Mouse (Mus musculus): Measurements from ENCODE around the gene Cfap77. TPM values are rescaled to one million over a fixed set of nuclear protein-coding genes. Genes with fewer than 3 reads are reported as not detected.
"Not testable (repeated sequence)": the region's sequence is repeated elsewhere in the genome, so short reads cannot be mapped to it uniquely, and the experiment has no call there.

The Cfap77 gene
- polyA plus RNA-seq (2015; fragmentation: Nextera tagmentation; extraction: Ambion mirVana) = 0.25 TPM in 2 replicates

DNA sequence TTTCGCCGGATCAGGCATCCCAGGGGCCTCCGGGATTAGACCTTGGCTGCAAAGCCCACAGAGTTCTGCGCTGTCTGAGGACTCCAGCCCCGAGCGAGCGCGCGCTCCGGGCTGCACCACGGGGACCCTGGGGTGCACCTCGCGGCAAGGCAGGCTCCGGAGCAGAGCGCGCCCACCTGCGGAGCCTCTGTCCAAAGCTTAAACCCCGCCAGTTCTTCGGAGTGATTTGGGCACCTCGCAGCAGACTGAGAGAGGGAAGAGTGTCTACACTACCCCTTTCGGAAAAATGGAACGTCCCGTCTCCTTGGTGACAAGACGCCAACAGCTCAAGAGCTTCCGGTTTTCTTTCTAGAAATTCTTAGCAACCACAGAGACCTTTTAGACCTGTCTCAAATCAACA lies at the start of gene Cfap77:
TSS of gene Cfap77 (minus strand) at position 76 of the 400 bp plus-strand sequence.
- H3K9ac ChIP-seq = peak within 1 kb of the TSS; percentile 62
- peak; percentile 60; the same call in 1 of the 2 replicates for ATAC-seq
- H3K9me3 ChIP-seq (replicated peaks) = no peaks in the 10 kb centered on the region
- peak within 1 kb of the TSS; percentile 79 for H3K4me2 ChIP-seq
- peaks cover 71% of the 10 kb centered on the region for H3K27me3 ChIP-seq
- 0% methylated on average over 25 of the region's 25 CpGs for WGBS
- H3K27ac ChIP-seq = no peak within 1 kb of the TSS
- H3K36me3 ChIP-seq (ENCODE audit: poor library complexity, severe bottlenecking) = no peaks in the 10 kb centered on the region
- peaks cover 22% of the 10 kb centered on the region for H3K4me1 ChIP-seq
- peak within 1 kb of the TSS; percentile 50 for H3K4me3 ChIP-seq

GRCm38 (mm10) chr2:29102416-29103377 lies 47.8 kb upstream of the Cfap77 start:
- not testable (repeated sequence) for H3K36me3 ChIP-seq (ENCODE audit: poor library complexity, severe bottlenecking); ATAC-seq; H3K27me3 ChIP-seq; H3K9me3 ChIP-seq (replicated peaks); H3K27ac ChIP-seq; H3K4me3 ChIP-seq; H3K9ac ChIP-seq; H3K4me2 ChIP-seq; H3K4me1 ChIP-seq
- WGBS = 89% methylated on average over 9 of the region's 10 CpGs

DNA sequence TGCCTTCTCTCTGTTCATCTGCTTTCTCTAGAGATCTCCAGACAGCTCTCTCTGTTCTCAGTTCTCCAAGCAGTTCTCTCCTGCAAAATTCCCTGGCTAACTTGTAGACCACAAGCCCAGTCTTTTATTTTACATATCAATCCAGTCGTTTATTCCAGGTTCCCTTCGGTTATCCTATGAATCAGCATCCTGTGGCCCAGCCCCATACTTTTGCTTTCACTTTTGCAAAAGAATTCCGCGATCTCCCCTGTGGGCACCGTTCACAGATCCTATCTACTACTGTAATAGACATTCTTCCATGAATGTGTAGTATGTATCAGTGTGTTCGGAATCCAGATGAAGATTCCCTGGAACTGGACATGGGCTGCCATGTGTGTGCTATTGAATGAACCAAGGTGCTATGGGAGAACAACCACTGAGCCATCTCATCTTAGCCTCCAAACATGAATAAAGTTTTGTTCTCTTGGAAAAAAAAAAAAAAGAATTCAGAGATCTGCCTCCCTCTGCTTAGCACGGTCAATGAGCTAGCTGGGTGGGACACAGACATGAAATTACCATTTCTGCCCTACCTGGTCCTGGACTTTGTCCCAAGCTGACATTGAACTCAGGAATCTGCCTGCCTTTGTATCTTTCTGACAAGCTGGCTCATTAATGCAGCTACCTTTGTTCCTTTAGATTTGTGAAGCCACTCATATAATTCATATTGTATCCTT lies 46.1 kb upstream of the Cfap77 start:
- 79% methylated on average over 7 of the region's 7 CpGs for WGBS
- H3K27ac ChIP-seq = no peak overlapping the region
- no peak overlapping the region for H3K4me3 ChIP-seq
- no peak for ATAC-seq
- H3K9me3 ChIP-seq (replicated peaks) = no peaks in the 10 kb centered on the region
- H3K4me2 ChIP-seq = no peak overlapping the region
- H3K9ac ChIP-seq = no peak overlapping the region
- H3K27me3 ChIP-seq = no peaks in the 10 kb centered on the region
- no peaks in the 10 kb centered on the region for H3K36me3 ChIP-seq (ENCODE audit: poor library complexity, severe bottlenecking)
- H3K4me1 ChIP-seq = no peaks in the 10 kb centered on the region

DNA sequence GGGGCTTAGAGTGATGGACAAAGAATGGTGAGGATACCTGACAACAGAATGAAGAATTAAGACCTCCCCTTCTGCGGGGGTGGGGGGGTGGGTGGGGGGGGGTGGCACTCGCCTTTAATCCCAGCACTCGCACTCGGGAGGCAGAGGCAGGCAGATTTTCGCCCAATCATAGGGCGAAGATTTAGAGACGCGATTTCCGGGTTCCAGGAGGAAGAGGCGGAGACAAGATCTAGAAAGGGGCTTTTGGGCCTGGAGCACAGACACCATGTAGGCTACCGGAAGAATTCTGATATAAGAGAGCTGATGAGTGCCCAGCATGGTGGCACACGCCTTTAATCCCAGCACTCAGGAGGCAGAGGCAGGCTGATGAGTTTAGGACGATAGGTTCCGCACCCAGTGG lies 44.8 kb upstream of the Cfap77 start:
- H3K9me3 ChIP-seq (replicated peaks) = no peaks in the 10 kb centered on the region
- H3K27me3 ChIP-seq = no peaks in the 10 kb centered on the region
- no peaks in the 10 kb centered on the region for H3K36me3 ChIP-seq (ENCODE audit: poor library complexity, severe bottlenecking)
- no peaks in the 10 kb centered on the region for H3K4me1 ChIP-seq
- H3K27ac ChIP-seq = no peak overlapping the region
- H3K4me2 ChIP-seq = no peak overlapping the region
- no peak overlapping the region for H3K9ac ChIP-seq
- ATAC-seq = no peak
- H3K4me3 ChIP-seq = no peak overlapping the region
- 87% methylated on average over 14 of the region's 14 CpGs for WGBS

DNA sequence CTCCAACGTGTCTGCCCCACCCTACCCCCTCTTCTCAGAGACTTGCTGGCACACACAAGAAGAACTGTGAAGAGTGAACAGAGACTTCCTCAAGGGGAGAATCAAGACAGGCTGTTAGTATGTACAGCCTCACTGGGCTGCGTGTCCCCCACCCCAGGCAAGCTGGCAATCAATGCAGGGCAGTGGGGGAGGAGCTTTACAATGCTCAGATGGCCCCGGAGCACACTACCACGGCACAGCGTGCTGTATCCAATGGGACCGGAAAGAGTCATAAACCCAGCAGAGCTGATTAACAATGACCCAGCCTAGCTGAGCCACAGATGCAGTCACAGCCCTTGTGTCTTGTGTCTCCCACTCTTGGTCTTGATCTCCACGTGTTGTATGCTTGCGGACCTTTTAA lies 43.9 kb upstream of the Cfap77 start:
- Histone ChIP-seq H3K9me3 (replicated peaks) (no peaks in the 10 kb centered on the region), H3K36me3 (ENCODE audit: poor library complexity, severe bottlenecking) (no peaks in the 10 kb centered on the region), H3K4me1 (no peaks in the 10 kb centered on the region), H3K27ac (no peak overlapping the region), H3K9ac (no peak overlapping the region), H3K27me3 (no peaks in the 10 kb centered on the region), H3K4me2 (no peak overlapping the region), H3K4me3 (no peak overlapping the region)
- no peak for ATAC-seq
- 81% methylated on average over 8 of the region's 8 CpGs for WGBS

DNA sequence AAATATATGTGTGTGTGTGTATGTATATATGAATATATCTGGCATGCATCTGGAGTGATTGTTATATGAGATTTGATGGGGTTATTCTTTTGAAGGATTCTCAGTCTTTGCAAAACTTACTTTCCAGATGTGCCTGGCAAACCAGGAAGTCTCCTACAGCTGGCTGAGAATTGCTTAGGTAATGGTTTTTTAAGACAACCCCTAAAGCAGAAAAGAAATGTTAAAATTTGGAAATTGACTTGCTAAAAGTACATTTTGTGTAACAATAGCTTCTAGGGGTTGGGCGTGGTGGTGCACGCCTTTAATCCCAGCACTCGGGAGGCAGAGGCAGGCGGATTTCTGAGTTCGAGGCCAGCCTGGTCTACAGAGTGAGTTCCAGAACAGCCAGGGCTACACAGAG lies 43.1 kb upstream of the Cfap77 start:
- H3K9ac ChIP-seq; ATAC-seq; H3K36me3 ChIP-seq (ENCODE audit: poor library complexity, severe bottlenecking); H3K4me1 ChIP-seq; H3K27me3 ChIP-seq; H3K9me3 ChIP-seq (replicated peaks); H3K4me2 ChIP-seq; H3K27ac ChIP-seq; H3K4me3 ChIP-seq: not testable (repeated sequence)
- 99% methylated on average over 5 of the region's 5 CpGs for WGBS

DNA sequence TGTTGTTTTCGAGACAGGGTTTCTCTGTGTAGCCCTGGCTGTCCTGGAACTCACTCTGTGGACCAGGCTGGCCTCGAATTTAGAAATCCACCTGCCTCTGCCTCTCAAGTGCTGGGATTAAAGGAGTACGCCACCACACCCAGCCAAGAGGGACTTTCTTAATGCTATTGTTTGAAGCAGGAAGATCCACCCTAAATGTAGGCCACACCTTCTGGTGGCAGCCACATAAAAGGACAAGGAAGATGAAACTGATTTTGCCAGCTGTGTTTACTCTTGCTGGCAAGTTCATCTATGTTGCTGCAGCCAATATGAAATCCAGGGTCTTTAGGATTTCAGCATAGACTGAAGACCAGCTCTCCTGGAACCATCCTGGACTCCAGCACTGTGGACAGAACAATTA lies 42.6 kb upstream of the Cfap77 start:
- WGBS = 88% methylated on average over 3 of the region's 3 CpGs
- ATAC-seq = no peak
- Histone ChIP-seq H3K9me3 (replicated peaks) (no peaks in the 10 kb centered on the region), H3K27ac (no peak overlapping the region), H3K4me3 (no peak overlapping the region), H3K4me2 (no peak overlapping the region), H3K27me3 (no peaks in the 10 kb centered on the region), H3K9ac (no peak overlapping the region), H3K36me3 (ENCODE audit: poor library complexity, severe bottlenecking) (no peaks in the 10 kb centered on the region), H3K4me1 (no peaks in the 10 kb centered on the region)

- no peaks in the 10 kb centered on the region for H3K27me3 ChIP-seq
- no peaks in the 10 kb centered on the region for H3K9me3 ChIP-seq (replicated peaks)
- H3K27ac ChIP-seq = no peak overlapping the region
- whole genome bisulfite sequencing = 43% methylated on average over 4 of the region's 4 CpGs
- no peaks in the 10 kb centered on the region for H3K4me1 ChIP-seq
- H3K4me3 ChIP-seq = no peak overlapping the region
- no peak for ATAC-seq
- no peaks in the 10 kb centered on the region for H3K36me3 ChIP-seq (ENCODE audit: poor library complexity, severe bottlenecking)
- H3K4me2 ChIP-seq = no peak overlapping the region
- H3K9ac ChIP-seq = no peak overlapping the region
These were observed 41.9 kb upstream of the Cfap77 start for GRCm38 (mm10) chr2:29096751-29097150.

GRCm38 (mm10) chr2:29095674-29096073 lies 40.8 kb upstream of the Cfap77 start:
- Histone ChIP-seq H3K27ac (no peak overlapping the region), H3K9ac (no peak overlapping the region), H3K36me3 (ENCODE audit: poor library complexity, severe bottlenecking) (no peaks in the 10 kb centered on the region), H3K4me2 (no peak overlapping the region), H3K4me1 (no peaks in the 10 kb centered on the region), H3K27me3 (no peaks in the 10 kb centered on the region), H3K4me3 (no peak overlapping the region), H3K9me3 (replicated peaks) (no peaks in the 10 kb centered on the region)
- no peak for ATAC-seq
- 89% methylated on average over 8 of the region's 8 CpGs for WGBS

- 87% methylated on average over 6 of the region's 6 CpGs for WGBS
These were observed 34.4 kb upstream of the Cfap77 start for GRCm38 (mm10) chr2:29089276-29089675.

DNA sequence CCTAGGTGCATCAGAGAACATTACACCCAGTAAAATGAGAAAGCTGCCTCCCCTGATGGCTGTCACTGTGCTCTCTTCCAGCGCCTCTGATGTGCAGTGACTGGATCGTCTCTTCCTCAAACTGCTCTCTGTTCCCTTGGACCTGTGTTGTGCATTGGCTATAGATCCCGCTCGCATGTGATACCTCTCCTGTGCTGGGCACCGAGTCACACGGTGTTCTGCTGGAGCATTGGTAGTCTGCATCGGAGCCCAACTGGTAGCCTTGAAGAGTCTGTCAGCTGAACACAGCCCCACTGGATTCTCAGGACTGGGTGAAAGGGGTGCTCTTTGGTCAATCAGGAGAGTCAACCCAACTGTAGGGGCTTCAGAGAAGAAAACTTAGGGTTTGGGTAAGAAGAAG lies 31.2 kb upstream of the Cfap77 start:
- WGBS = 96% methylated on average over 7 of the region's 7 CpGs
- H3K27ac ChIP-seq = no peak overlapping the region
- H3K4me1 ChIP-seq = no peaks in the 10 kb centered on the region
- H3K9ac ChIP-seq = no peak overlapping the region
- peaks cover 61% of the 10 kb centered on the region for H3K36me3 ChIP-seq (ENCODE audit: poor library complexity, severe bottlenecking)
- H3K4me2 ChIP-seq = no peak overlapping the region
- H3K9me3 ChIP-seq (replicated peaks) = no peaks in the 10 kb centered on the region
- H3K4me3 ChIP-seq = no peak overlapping the region
- no peak for ATAC-seq
- H3K27me3 ChIP-seq = no peaks in the 10 kb centered on the region

More at GRCm38 (mm10) chr2:29089276-29089675, 34.4 kb upstream of the Cfap77 start:
- ATAC-seq; H3K4me2 ChIP-seq; H3K9ac ChIP-seq; H3K27me3 ChIP-seq; H3K4me3 ChIP-seq; H3K9me3 ChIP-seq (replicated peaks); H3K4me1 ChIP-seq; H3K27ac ChIP-seq: not testable (repeated sequence)
- peaks cover 30% of the 10 kb centered on the region for H3K36me3 ChIP-seq (ENCODE audit: poor library complexity, severe bottlenecking)

DNA sequence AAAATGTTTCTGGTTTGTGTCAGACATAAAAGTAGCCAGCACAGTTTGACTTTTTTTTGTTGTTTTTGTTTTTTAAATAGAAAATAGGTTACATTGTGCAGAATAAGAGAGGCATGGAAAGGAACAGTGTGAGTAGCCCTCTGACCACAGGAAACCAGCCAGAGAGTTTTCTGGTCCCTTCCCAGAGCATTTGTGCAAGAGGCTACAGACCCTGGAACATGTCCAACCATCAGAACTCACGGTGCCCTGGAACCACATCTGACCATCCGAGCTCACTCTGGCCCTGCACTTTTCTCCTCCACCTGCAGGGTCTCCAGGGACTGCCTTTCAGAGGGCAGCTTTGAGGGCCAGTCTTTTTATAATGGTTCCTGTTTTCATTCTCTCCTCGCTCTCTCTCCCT lies 27.1 kb upstream of the Cfap77 start:
- Histone ChIP-seq H3K27ac (no peak overlapping the region), H3K4me3 (no peak overlapping the region), H3K9me3 (replicated peaks) (no peaks in the 10 kb centered on the region), H3K9ac (no peak overlapping the region), H3K4me2 (no peak overlapping the region), H3K4me1 (no peaks in the 10 kb centered on the region), H3K36me3 (ENCODE audit: poor library complexity, severe bottlenecking) (peaks cover 90% of the 10 kb centered on the region), H3K27me3 (no peaks in the 10 kb centered on the region)
- 70% methylated on average over 3 of the region's 3 CpGs for whole genome bisulfite sequencing
- no peak for ATAC-seq
